Comparison of ENCODE assay signal across 8 mouse cellular contexts in the genomic region with DNA sequence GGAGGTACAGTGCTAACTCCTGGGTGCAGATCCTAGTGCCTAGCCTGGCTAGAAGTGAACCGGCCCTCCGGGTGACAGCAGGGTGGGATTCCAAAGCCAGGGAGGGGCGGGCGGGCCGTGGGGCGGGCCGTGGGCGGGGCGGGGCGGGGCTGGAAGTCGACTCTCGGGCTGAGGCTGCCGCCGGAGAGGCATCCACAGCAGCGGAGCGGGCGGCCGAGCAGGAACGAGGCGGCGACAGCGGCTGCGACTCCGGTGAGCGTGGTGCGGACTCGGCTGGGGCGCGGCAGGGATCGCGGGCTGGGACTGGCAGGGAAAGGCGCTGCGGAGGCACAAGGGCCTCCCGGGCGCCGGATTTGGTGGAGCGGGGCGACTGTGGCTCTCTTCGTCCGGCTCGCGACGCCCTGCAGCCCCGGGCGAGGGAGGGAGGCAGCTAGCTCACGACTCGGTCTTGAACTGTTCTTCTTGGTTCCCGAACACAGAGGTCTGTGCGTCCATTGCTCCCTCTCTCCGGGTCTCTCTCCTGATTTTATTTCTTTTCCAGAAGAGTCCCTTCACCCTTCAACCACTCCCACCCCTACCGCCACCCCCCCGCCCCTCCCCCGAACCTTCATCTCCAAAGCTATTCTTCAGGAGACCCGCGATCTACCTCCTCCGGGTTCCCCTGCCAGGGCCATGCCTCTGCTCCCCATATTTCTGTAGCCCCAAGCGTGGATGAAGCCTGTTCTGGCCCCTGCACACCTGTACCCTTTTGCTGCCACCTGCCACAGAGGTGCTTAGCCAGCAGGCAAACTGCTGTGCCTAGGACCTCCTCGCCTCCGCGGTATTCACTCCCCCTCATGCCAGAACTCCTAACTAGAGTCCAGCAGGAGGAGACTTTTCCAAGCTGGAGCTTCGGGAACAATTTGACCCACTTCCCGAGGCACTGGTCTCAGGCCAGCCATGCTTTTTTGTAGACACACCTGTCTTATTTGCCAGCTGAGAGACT. TPM values are rescaled to one million over a fixed set of nuclear protein-coding genes. Genes with fewer than 3 reads are reported as not detected.
A peak's percentile ranks its signal among the peaks of the same experiment; 100 is the strongest.
DNase-seq lines count a peak whose midpoint lies in the region; ATAC-seq and TF ChIP-seq lines count a peak whose summit lies in the region.

Gene Fam49a, plus strand, starts transcription at position 153 of the 985 bp plus-strand sequence.

- H3K4me1 ChIP-seq in hindbrain, postnatal 0 days (ENCODE audit: insufficient read depth, low read length) = peaks cover 24% of the 10 kb centered on the region
- H3K4me1 ChIP-seq in megakaryocyte, embryonic 14.5 days = peaks cover 42% of the 10 kb centered on the region

- no peaks in the 10 kb centered on the region for H3K27me3 ChIP-seq in hindbrain, postnatal 0 days (ENCODE audit: insufficient read depth, low read length)
- H3K27me3 ChIP-seq in megakaryocyte, embryonic 14.5 days (replicated peaks) = peaks cover 44% of the 10 kb centered on the region

- TF ChIP-seq CTCF in hindbrain, postnatal 0 days (IDR thresholded peaks at IDR 0.05; ENCODE audit: low read depth) = peak; percentile 32; the same call in 1 of the 2 replicates

- DNase-seq in ZHBTc4 (ENCODE audit: low read depth, low spot score) = peak; percentile 86
- peak; percentile 60 to 72 for DNase-seq in cerebellum, postnatal 4 days (ENCODE audit: low spot score in 2 of 2)
- peak; percentile 80 for DNase-seq in gastrocnemius, postnatal 10 days
- DNase-seq in hindbrain, postnatal 0 days (ENCODE audit: low spot score) = peak; percentile 81
- DNase-seq in left cerebral cortex, postnatal 14 days (ENCODE audit: low spot score in 2 of 2) = peak in 1 of 2 experiments; percentile 77
- DNase-seq in right cerebral cortex, postnatal 14 days = peak; percentile 78
- peak; percentile 71 for DNase-seq in urinary bladder, postnatal 25 days (ENCODE audit: low spot score)

- peak within 1 kb of the TSS; percentile 80 for H3K27ac ChIP-seq in hindbrain, postnatal 0 days

- intact Hi-C loops in left cerebral cortex, postnatal 14 days (cut with DNase I) = loop anchor here (1.0 to 5.0 kb wide), 4 partner anchors 36 to 85 kb away; no protein-coding TSS in a partner anchor

- under 1% methylated on average over 43 of the region's 62 CpGs for WGBS in hindbrain, postnatal 0 days

- ATAC-seq in hindbrain, postnatal 0 days = peak; percentile 88

- H3K4me3 ChIP-seq in hindbrain, postnatal 0 days (ENCODE audit: low read length) = peak within 1 kb of the TSS; percentile 56
- peak within 1 kb of the TSS; percentile 94 for H3K4me3 ChIP-seq in megakaryocyte, embryonic 14.5 days (replicated peaks)

- H3K4me2 ChIP-seq in hindbrain, postnatal 0 days (ENCODE audit: low read depth, low read length) = peak within 1 kb of the TSS; percentile 75

- H3K36me3 ChIP-seq in hindbrain, postnatal 0 days (ENCODE audit: insufficient read depth, low read length) = no peaks in the 10 kb centered on the region
- no peaks in the 10 kb centered on the region for H3K36me3 ChIP-seq in megakaryocyte, embryonic 14.5 days (replicated peaks; ENCODE audit: low read length)

- peak within 1 kb of the TSS; percentile 76 for H3K9ac ChIP-seq in hindbrain, postnatal 0 days (replicated peaks; ENCODE audit: low read length)

- H3K9me3 ChIP-seq in hindbrain, postnatal 0 days (ENCODE audit: low read length) = no peaks in the 10 kb centered on the region
- no peaks in the 10 kb centered on the region for H3K9me3 ChIP-seq in megakaryocyte, embryonic 14.5 days

RNA-seq across cellular contexts. Expression of gene Fam49a, which starts in this region (rescaled TPM):
- total RNA-seq in gastrocnemius, postnatal 10 days (2021) = 10 to 100 TPM; 12.0 to 12.5 TPM
- 67.1 and 77.1 TPM in 2 replicates for total RNA-seq in hindbrain, postnatal 0 days (2014; rRNA removed)
- 52.2 and 55.5 TPM in 2 replicates for polyA plus RNA-seq in hindbrain, postnatal 0 days (2015; fragmentation: Nextera tagmentation; extraction: Ambion mirVana)
- 100 to 1,000 TPM; 287 to 288 TPM for total RNA-seq in left cerebral cortex, postnatal 14 days (2021)
- polyA plus RNA-seq in megakaryocyte, embryonic 14.5 days (2012; ENCODE audit: insufficient read depth, low replicate concordance) = 1.6 TPM in 1 of 2 replicates, not detected in the other

Comparison
In these comparisons a context has a peak if more than half of its experiments do, and no peak if none do; other contexts are left out.
1. RNA of gene Fam49a (polyA plus RNA-seq): 52.2 to 55.5 TPM in hindbrain, postnatal 0 days; 1.6 TPM in megakaryocyte, embryonic 14.5 days; every median in the first group is over 10 times any median in the second.